Mouse (Mus musculus): ENCODE measurements around the gene Tagap. TPM values are rescaled to one million over a fixed set of nuclear protein-coding genes. Genes with fewer than 3 reads are reported as not detected.
"Not testable (repeated sequence)": the region's sequence is repeated elsewhere in the genome, so short reads cannot be mapped to it uniquely, and the experiment has no call there.

Gene Tagap
- polyA plus RNA-seq, 1 experiment from 2014 or later = 0.43 TPM

DNA sequence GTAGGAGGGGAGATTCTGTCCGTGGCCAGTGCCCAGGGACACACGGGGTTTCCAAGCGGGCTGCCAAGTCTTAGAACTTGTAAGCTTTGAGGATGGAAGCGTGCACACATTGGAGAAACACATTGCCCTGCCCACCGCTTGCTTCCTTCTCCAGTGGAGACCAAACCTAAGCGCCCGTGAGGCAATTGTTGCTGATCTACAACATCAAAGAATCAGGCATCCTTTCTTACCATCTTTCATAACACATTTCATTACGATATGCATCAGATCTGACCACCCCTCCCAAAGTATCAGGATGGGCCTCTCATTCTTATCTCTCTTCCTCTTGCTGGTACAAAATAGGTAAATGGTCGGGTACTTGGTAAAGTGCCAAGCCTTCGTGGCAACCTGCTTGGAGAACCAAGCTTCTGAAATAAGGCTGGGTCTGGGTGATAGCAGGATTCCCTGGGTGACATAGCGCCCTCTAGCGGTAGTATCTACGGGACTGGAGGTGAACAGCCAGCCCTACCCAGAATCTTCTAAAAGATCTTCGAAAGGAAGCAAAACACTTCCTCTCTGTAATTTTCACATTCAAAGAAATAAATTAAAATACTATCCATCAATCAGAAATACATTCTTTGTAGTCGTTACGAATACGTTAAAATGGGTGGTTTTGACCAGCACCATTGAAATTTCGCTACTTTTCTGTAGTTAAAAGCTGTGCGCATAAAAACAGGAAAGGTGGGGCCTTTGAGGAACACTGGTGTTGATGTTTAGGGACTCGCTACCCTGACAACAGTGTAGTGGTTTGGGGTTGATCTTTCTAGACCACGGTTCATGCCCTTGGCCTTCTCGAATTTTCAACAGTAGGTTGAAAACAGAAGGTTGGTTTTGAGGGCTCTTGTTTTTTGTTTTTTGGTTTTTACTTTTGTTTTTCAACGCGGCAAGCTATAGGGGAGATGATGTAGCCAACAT lies 2.1 kb downstream of the Tagap start:
- no peak for ATAC-seq
- Histone ChIP-seq H3K27me3 (replicated peaks; ENCODE audit: control insufficient read depth, insufficient read depth, low read length) (no peaks in the 10 kb centered on the region), H3K4me1 (replicated peaks; ENCODE audit: control insufficient read depth, insufficient read depth, low read length) (no peaks in the 10 kb centered on the region; the same call in 1 of the 2 replicates), H3K4me3 (replicated peaks; ENCODE audit: low read length) (no peak overlapping the region), H3K27ac (ENCODE audit: low read length) (no peak overlapping the region), H3K9ac (replicated peaks; ENCODE audit: low read depth, low read length) (no peak overlapping the region), H3K9me3 (ENCODE audit: control insufficient read depth, low read length) (no peaks in the 10 kb centered on the region), H3K4me2 (ENCODE audit: low read length) (no peak overlapping the region), H3K36me3 (ENCODE audit: control insufficient read depth, insufficient read depth) (no peaks in the 10 kb centered on the region)
- 70% methylated on average over 24 of the region's 24 CpGs for WGBS

DNA sequence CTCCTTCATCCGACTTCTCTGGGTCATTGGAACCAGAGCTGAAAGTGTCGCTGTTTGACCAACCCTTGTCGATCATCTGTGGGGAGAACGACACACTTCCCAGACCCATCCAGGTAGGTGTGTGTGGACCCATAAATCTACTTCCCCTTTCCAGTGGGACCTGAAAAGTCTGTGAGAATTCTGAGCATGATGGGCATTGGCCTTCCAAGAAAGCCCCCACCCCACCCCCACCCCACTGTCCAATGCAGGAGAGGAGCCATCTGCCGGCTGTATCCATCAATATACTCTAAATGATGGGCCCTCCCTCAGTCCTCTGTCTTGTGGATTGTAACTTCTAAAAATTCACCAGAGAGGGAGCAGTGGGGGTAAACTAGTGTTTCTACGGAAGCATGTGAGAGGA lies 2.9 kb downstream of the Tagap start:
- Histone ChIP-seq H3K27me3 (replicated peaks; ENCODE audit: control insufficient read depth, insufficient read depth, low read length) (no peaks in the 10 kb centered on the region), H3K36me3 (ENCODE audit: control insufficient read depth, insufficient read depth) (no peaks in the 10 kb centered on the region), H3K4me3 (replicated peaks; ENCODE audit: low read length) (no peak overlapping the region), H3K4me2 (ENCODE audit: low read length) (no peak overlapping the region), H3K9ac (replicated peaks; ENCODE audit: low read depth, low read length) (no peak overlapping the region), H3K4me1 (replicated peaks; ENCODE audit: control insufficient read depth, insufficient read depth, low read length) (no peaks in the 10 kb centered on the region; the same call in 1 of the 2 replicates), H3K27ac (ENCODE audit: low read length) (no peak overlapping the region), H3K9me3 (ENCODE audit: control insufficient read depth, low read length) (no peaks in the 10 kb centered on the region)
- WGBS = 88% methylated on average over 6 of the region's 6 CpGs
- ATAC-seq = no peak

DNA sequence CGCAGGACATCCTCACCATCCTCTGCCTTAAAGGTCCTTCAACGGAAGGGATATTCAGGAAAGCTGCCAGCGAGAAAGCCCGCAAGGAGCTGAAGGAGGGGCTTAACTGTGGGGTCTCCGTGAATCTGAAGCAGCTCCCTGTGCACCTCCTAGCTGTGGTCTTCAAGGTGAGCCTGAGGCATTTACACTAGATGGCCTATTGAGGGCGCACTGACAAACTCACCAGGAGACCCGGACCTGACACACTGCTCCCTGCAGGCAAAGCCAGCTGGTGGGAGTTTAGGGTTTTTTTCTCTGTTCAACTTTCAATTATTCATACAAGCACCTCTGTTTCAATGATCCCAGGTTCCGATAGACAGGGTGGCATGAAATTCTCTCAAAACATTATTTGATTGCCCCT lies 3.5 kb downstream of the Tagap start:
- ATAC-seq = no peak

DNA sequence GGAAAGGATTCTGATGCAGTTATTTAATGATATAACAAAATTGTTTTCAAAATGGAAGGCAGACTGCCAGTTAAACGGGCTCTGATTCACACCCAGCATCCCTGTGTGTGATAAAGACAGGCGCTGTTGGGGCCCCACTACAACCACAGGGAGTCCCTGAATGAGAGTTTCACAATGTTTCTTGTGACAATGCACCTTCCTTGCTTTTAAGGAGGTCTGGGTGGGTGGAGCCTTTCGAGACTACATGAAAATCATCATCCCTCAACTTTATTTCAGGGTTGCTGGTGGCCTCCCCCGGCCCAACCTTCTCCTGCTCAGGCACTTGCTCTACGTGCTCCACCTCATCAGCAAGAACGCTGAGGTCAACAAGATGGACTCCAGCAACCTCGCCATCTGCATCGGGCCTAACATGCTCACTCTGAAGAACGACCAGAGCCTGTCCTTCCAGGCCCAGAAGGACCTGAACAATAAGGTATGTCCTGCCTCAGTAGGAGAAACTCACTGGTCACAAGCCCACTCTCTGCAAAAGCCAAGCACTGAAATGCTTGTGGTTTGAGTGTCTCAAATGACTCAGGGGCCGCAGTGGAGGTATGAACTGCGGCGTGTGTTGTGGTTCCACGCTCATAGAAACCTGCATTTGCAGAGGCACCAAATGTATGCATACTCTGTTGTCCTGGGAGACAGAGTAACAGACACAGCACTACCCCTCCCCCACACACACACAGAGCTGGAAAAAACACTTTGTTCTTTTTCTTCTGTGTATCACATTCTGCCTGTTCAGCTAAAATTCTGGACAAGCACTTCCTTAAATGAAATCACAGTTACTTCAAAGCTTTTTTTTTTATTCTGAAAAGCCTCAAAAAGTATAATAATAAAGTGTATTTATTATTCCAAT lies 5.5 kb downstream of the Tagap start:
- H3K9me3 ChIP-seq (ENCODE audit: control insufficient read depth, low read length) = no peaks in the 10 kb centered on the region
- ATAC-seq = no peak
- H3K9ac ChIP-seq (replicated peaks; ENCODE audit: low read depth, low read length) = no peak overlapping the region
- no peaks in the 10 kb centered on the region for H3K36me3 ChIP-seq (ENCODE audit: control insufficient read depth, insufficient read depth)
- H3K4me1 ChIP-seq (replicated peaks; ENCODE audit: control insufficient read depth, insufficient read depth, low read length) = no peaks in the 10 kb centered on the region; the same call in 1 of the 2 replicates
- H3K4me2 ChIP-seq (ENCODE audit: low read length) = no peak overlapping the region
- 73% methylated on average over 13 of the region's 13 CpGs for WGBS
- H3K27ac ChIP-seq (ENCODE audit: low read length) = no peak overlapping the region
- H3K27me3 ChIP-seq (replicated peaks; ENCODE audit: control insufficient read depth, insufficient read depth, low read length) = no peaks in the 10 kb centered on the region
- no peak overlapping the region for H3K4me3 ChIP-seq (replicated peaks; ENCODE audit: low read length)

More for the DNA sequence above, 3.5 kb downstream of the Tagap start:
- H3K4me2 ChIP-seq (ENCODE audit: low read length) = no peak overlapping the region
- no peak overlapping the region for H3K4me3 ChIP-seq (replicated peaks; ENCODE audit: low read length)
- no peak overlapping the region for H3K27ac ChIP-seq (ENCODE audit: low read length)
- no peaks in the 10 kb centered on the region for H3K9me3 ChIP-seq (ENCODE audit: control insufficient read depth, low read length)
- H3K36me3 ChIP-seq (ENCODE audit: control insufficient read depth, insufficient read depth) = no peaks in the 10 kb centered on the region
- no peak overlapping the region for H3K9ac ChIP-seq (replicated peaks; ENCODE audit: low read depth, low read length)
- no peaks in the 10 kb centered on the region; the same call in 1 of the 2 replicates for H3K4me1 ChIP-seq (replicated peaks; ENCODE audit: control insufficient read depth, insufficient read depth, low read length)
- H3K27me3 ChIP-seq (replicated peaks; ENCODE audit: control insufficient read depth, insufficient read depth, low read length) = no peaks in the 10 kb centered on the region
- WGBS = 33% methylated on average over 8 of the region's 8 CpGs

DNA sequence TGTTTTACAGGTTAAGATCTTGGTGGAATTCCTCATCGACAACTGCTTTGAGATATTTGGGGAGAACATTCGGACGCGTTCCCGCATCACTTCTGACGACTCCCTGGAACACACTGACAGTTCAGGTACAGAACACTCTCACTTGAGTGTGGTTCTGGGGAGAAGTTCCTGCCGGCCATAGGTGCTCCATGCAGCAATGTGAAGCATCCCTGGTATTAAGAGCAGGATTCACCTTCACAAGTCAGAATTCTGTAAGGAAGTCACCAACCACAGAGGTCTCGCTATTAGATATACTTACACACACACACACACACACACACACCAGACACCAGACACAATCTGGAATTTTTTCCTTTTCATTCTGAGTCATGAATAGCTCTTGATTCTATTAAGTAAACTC lies 6.3 kb downstream of the Tagap start:
- not testable (repeated sequence) for H3K4me1 ChIP-seq (replicated peaks; ENCODE audit: control insufficient read depth, insufficient read depth, low read length)
- 79% methylated on average over 3 of the region's 8 CpGs for WGBS

DNA sequence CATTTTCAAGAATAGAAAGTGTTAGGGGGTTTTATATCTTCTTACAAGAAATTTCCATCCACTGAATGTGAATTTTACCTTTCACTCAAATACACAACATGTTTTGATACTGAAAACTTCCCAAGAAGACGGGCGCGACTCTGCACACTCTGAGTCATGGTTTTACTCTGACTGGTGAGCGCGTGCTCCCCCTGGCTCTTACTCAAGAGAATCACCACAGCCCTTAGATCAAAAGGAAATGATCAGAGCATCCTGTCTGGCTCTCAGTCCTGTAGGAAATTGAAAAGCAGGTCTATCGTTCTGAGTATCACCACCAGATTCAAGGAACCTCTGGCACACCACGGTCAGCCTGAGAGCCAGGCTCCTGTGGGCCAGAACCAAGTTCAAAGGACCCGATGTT lies 13.8 kb downstream of the Tagap start:
- Histone ChIP-seq H3K4me1 (replicated peaks; ENCODE audit: control insufficient read depth, insufficient read depth, low read length) (no peaks in the 10 kb centered on the region), H3K27me3 (replicated peaks; ENCODE audit: control insufficient read depth, insufficient read depth, low read length) (no peaks in the 10 kb centered on the region), H3K9ac (replicated peaks; ENCODE audit: low read depth, low read length) (no peak overlapping the region), H3K4me3 (replicated peaks; ENCODE audit: low read length) (no peak overlapping the region), H3K4me2 (ENCODE audit: low read length) (no peak overlapping the region), H3K9me3 (ENCODE audit: control insufficient read depth, low read length) (no peaks in the 10 kb centered on the region), H3K36me3 (ENCODE audit: control insufficient read depth, insufficient read depth) (no peaks in the 10 kb centered on the region), H3K27ac (ENCODE audit: low read length) (no peak overlapping the region)
- 74% methylated on average over 8 of the region's 8 CpGs for WGBS
- no peak for ATAC-seq

More for the DNA sequence above, 6.3 kb downstream of the Tagap start:
- H3K9me3 ChIP-seq (ENCODE audit: control insufficient read depth, low read length); H3K4me3 ChIP-seq (replicated peaks; ENCODE audit: low read length); H3K4me2 ChIP-seq (ENCODE audit: low read length); H3K27me3 ChIP-seq (replicated peaks; ENCODE audit: control insufficient read depth, insufficient read depth, low read length); ATAC-seq; H3K36me3 ChIP-seq (ENCODE audit: control insufficient read depth, insufficient read depth); H3K9ac ChIP-seq (replicated peaks; ENCODE audit: low read depth, low read length); H3K27ac ChIP-seq (ENCODE audit: low read length): not testable (repeated sequence)

DNA sequence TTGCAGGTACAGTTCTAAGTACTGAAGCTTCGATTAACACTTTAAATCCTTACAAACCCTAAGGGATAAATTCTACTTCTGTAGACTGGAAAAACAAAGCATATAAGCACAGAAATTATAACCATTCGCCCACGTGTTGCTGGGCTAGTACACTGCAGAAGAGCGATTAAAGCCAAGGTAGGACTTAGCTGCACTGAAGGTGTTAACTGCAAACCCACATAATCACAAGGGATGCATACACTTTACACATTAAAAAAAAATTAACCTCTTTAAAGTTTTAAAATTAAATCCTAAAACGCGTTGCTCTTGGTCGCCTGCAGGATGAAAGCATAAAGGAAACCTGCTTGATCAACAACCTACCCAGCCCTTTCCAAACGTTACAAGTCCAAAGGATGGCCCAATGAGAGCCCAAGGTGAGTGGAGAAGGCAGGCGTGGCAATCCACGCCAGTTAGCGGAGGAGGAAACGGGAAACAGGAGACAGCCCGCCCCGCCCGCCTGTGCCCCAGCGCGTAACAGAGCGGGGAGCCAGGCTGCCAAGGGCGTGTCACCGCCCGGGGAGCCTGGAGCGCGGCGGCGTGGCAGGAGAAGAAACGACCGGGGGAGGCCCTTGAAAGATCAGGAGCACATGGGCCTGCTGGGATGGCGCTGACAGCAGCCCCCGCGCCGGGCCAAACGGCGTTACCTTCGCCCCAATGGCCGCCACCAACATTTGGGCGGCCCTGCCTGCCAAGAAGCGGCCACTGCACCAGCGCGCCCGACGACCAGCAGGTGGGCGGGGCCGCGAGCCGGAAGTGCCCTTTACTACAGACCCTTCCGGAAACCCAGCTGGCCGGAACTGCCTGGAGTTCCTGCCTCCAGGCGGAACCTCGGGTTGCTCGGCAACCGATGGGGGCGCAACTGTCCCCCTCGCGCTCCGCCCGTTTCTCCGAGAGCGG lies 19.6 kb downstream of the Tagap start, which contains the start of gene Rsph3a:
Gene Rsph3a (plus strand): TSS at position 498 of the 936 bp plus-strand sequence.
- H3K9me3 ChIP-seq (ENCODE audit: control insufficient read depth, low read length); H3K36me3 ChIP-seq (ENCODE audit: control insufficient read depth, insufficient read depth); H3K4me1 ChIP-seq (replicated peaks; ENCODE audit: control insufficient read depth, insufficient read depth, low read length); H3K27me3 ChIP-seq (replicated peaks; ENCODE audit: control insufficient read depth, insufficient read depth, low read length): not testable (repeated sequence)
- peak; percentile 97 for ATAC-seq
- H3K27ac ChIP-seq (ENCODE audit: low read length) = peak within 1 kb of the TSS; percentile 75
- WGBS = 3% methylated on average over 55 of the region's 58 CpGs
- H3K4me2 ChIP-seq (ENCODE audit: low read length) = peak within 1 kb of the TSS; percentile 61
- H3K9ac ChIP-seq (replicated peaks; ENCODE audit: low read depth, low read length) = peak within 1 kb of the TSS; percentile 68
- H3K4me3 ChIP-seq (replicated peaks; ENCODE audit: low read length) = peak within 1 kb of the TSS; percentile 58

DNA sequence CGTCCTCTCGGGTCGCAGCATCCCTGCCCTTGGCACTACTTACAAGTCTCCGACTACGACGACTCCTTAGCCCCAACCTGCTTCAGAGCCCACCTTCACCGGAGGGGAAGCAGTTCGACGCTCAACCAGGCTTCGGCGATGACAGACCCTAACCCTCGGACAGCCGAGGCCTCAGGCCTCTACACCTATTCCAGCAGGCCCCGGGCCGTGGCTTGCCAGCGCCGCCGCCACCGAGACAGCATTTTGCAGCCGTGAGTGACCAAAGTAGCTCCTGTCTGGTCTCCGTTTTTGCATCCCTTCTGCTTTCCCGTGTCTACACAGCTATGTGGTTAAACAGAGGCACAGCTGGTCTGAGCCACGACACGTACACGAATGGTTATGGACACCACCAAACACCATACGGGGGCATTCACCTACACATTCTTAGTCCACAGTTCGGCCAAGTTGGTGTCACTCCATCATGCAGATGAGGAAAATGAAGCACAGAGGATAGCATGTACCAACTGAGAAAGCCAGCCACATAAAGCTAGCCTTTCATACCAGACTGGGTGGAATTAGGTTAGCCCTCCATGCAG lies 20.3 kb downstream of the Tagap start:
- H3K27me3 ChIP-seq (replicated peaks; ENCODE audit: control insufficient read depth, insufficient read depth, low read length); H3K4me1 ChIP-seq (replicated peaks; ENCODE audit: control insufficient read depth, insufficient read depth, low read length); H3K36me3 ChIP-seq (ENCODE audit: control insufficient read depth, insufficient read depth); H3K9me3 ChIP-seq (ENCODE audit: control insufficient read depth, low read length): not testable (repeated sequence)
- whole genome bisulfite sequencing = 0% methylated on average over 15 of the region's 27 CpGs
- ATAC-seq = peak; percentile 1; the same call in 1 of the 2 replicates
- peak overlapping the region; percentile 47 for H3K4me2 ChIP-seq (ENCODE audit: low read length)
- H3K4me3 ChIP-seq (replicated peaks; ENCODE audit: low read length) = peak overlapping the region; percentile 58
- H3K9ac ChIP-seq (replicated peaks; ENCODE audit: low read depth, low read length) = peak overlapping the region; percentile 68
- H3K27ac ChIP-seq (ENCODE audit: low read length) = peak overlapping the region; percentile 60
